In genomic region chr15:102965003-102965891, GRCm38 (mm10) we compare ENCODE assay signal across 31 mouse cellular contexts. TPM values are rescaled to one million over a fixed set of nuclear protein-coding genes. Genes with fewer than 3 reads are reported as not detected.
DNase-seq lines count a peak whose midpoint lies in the region; ATAC-seq and TF ChIP-seq lines count a peak whose summit lies in the region.
"Had no signal": no experiment of that assay in that cellular context is flagged by ENCODE, and none has a peak within 500 bp of the region (broad histone marks: within the 10 kb centered on the region; RNA-seq: fewer than 3 reads in every experiment).

No protein-coding gene starts in this region.

- peak overlapping the region; percentile 79 for H3K9ac ChIP-seq in kidney, embryonic 16.5 days (replicated peaks; ENCODE audit: low read length)
- peak overlapping the region; percentile 62 for H3K9ac ChIP-seq in limb, embryonic 13.5 days
- H3K9ac ChIP-seq in neural tube, embryonic 15.5 days (replicated peaks): peak overlapping the region; percentile 26
- H3K9ac ChIP-seq: hindbrain, embryonic 13.5 days; liver, embryonic 13.5 days; lung, embryonic 14.5 days had no signal

- H3K36me3 ChIP-seq in kidney, embryonic 16.5 days (ENCODE audit: insufficient read depth, low read length): no peaks in the 10 kb centered on the region
- no peaks in the 10 kb centered on the region for H3K36me3 ChIP-seq in limb, embryonic 13.5 days
- no peaks in the 10 kb centered on the region for H3K36me3 ChIP-seq in neural tube, embryonic 15.5 days
- H3K36me3 ChIP-seq: hindbrain, embryonic 13.5 days; liver, embryonic 13.5 days had no signal

- peak overlapping the region; percentile 93 for H3K4me3 ChIP-seq in gastrocnemius, adult 2 months
- peak overlapping the region; percentile 65 for H3K4me3 ChIP-seq in kidney, embryonic 16.5 days (ENCODE audit: low read length)
- peak overlapping the region; percentile 37 for H3K4me3 ChIP-seq in limb, embryonic 13.5 days
- H3K4me3 ChIP-seq in neural tube, embryonic 15.5 days (replicated peaks): peak overlapping the region; percentile 49
- H3K4me3 ChIP-seq: hindbrain, embryonic 13.5 days; liver, embryonic 13.5 days had no signal

- peaks cover 21% of the 10 kb centered on the region; the same call in 1 of the 2 replicates for H3K4me1 ChIP-seq in kidney, embryonic 16.5 days (ENCODE audit: insufficient read depth, low read length)
- H3K4me1 ChIP-seq in limb, embryonic 13.5 days: peaks cover 16% of the 10 kb centered on the region
- peaks cover 35% of the 10 kb centered on the region for H3K4me1 ChIP-seq in neural tube, embryonic 15.5 days

- H3K9me3 ChIP-seq in kidney, embryonic 16.5 days (ENCODE audit: low read length): no peaks in the 10 kb centered on the region
- H3K9me3 ChIP-seq in limb, embryonic 13.5 days: no peaks in the 10 kb centered on the region
- no peaks in the 10 kb centered on the region for H3K9me3 ChIP-seq in neural tube, embryonic 15.5 days (replicated peaks)
- H3K9me3 ChIP-seq: hindbrain, embryonic 13.5 days; liver, embryonic 13.5 days had no signal

- intact Hi-C loops in gastrocnemius, adult 2 months (cut with DNase I): loop anchor here (5.0 kb wide), 1 partner anchor 342 kb away; no protein-coding TSS in a partner anchor

- WGBS in kidney, embryonic 16.5 days: 6% methylated on average over 26 of the region's 26 CpGs
- WGBS in limb, embryonic 13.5 days: 5% methylated on average over 26 of the region's 26 CpGs
- 12% methylated on average over 26 of the region's 26 CpGs for WGBS in neural tube, embryonic 15.5 days

- TF ChIP-seq CTCF in gastrocnemius, adult 2 months (IDR thresholded peaks at IDR 0.05): 0 out of 2 replicates have a peak, but pooled peaks have one; percentile 1

- DNase-seq in gastrocnemius, adult 2 months: peak; percentile 51
- no peak for DNase-seq in gastrocnemius, adult 18-20 months (ENCODE audit: low spot score)
- no peak for DNase-seq in kidney, postnatal 36 days
- no peak for DNase-seq in right cerebral cortex, postnatal 25 days
- DNase-seq in adrenal gland, postnatal 36 days: no peak
- DNase-seq: adrenal gland, postnatal 14 days; cerebellum, adult 11 months; cerebellum, postnatal 10 days; heart, postnatal 10 days; liver, embryonic 13.5 days; lung, embryonic 14.5 days; lung, postnatal 36 days; thymus, postnatal 36 days had no signal

- peak overlapping the region; percentile 99 for H3K27ac ChIP-seq in gastrocnemius, adult 2 months
- peak overlapping the region; percentile 92 for H3K27ac ChIP-seq in kidney, embryonic 16.5 days (ENCODE audit: low read length)
- peak overlapping the region; percentile 75; the same call in 1 of the 2 replicates for H3K27ac ChIP-seq in limb, embryonic 13.5 days
- peak overlapping the region; percentile 67 for H3K27ac ChIP-seq in neural tube, embryonic 15.5 days (replicated peaks)
- H3K27ac ChIP-seq: hindbrain, embryonic 13.5 days; liver, embryonic 13.5 days had no signal

- peaks cover 21% of the 10 kb centered on the region for H3K27me3 ChIP-seq in kidney, embryonic 16.5 days (ENCODE audit: insufficient read depth, low read length)
- H3K27me3 ChIP-seq in limb, embryonic 13.5 days: peaks cover 91% of the 10 kb centered on the region
- H3K27me3 ChIP-seq in neural tube, embryonic 15.5 days (replicated peaks): peaks cover 55% of the 10 kb centered on the region

- ATAC-seq in kidney, embryonic 16.5 days (ENCODE audit: low FRiP score, low TSS enrichment): no peak
- ATAC-seq in limb, embryonic 13.5 days (ENCODE audit: low FRiP score, low read depth): no peak
- ATAC-seq in neural tube, embryonic 15.5 days (ENCODE audit: low FRiP score): no peak
- ATAC-seq: CD4-positive, CD25-positive, alpha-beta regulatory T cell, adult 4 months; inflammation-experienced regulatory T-cells, adult 6 months had no signal

- H3K4me2 ChIP-seq in kidney, embryonic 16.5 days (replicated peaks; ENCODE audit: low read depth, low read length): peak overlapping the region; percentile 84
- peak overlapping the region; percentile 58 for H3K4me2 ChIP-seq in limb, embryonic 13.5 days (replicated peaks)
- peak overlapping the region; percentile 70 for H3K4me2 ChIP-seq in neural tube, embryonic 15.5 days
- H3K4me2 ChIP-seq: heart, embryonic 11.5 days; hindbrain, embryonic 13.5 days; liver, embryonic 13.5 days; lung, embryonic 14.5 days had no signal

RNA-seq across cellular contexts. Expression of gene Hoxc10, which starts 1.3 kb away (rescaled TPM):
- 10 to 100 TPM; 72.4 to 84.8 TPM for total RNA-seq in gastrocnemius, adult 2 months (2021)
- total RNA-seq in gastrocnemius, adult 18-20 months (2021): 10 to 100 TPM; 78.5 to 88.0 TPM
- 49.0 and 54.0 TPM in 2 replicates for polyA plus RNA-seq in kidney, embryonic 16.5 days (2015; fragmentation: Nextera tagmentation; extraction: Ambion mirVana)
- polyA plus RNA-seq in limb, embryonic 13.5 days (2015; fragmentation: Nextera tagmentation; extraction: Ambion mirVana): 11.0 and 11.3 TPM in 2 replicates
- 51.3 and 71.0 TPM in 2 replicates for polyA plus RNA-seq in neural tube, embryonic 15.5 days (2015; fragmentation: Nextera tagmentation; extraction: Ambion mirVana)
- under 1 TPM; 0.17 to 0.20 TPM for total RNA-seq in adrenal gland, postnatal 36 days (2021)
- total RNA-seq: granulocyte monocyte progenitor cell, adult 5-6 weeks; heart, postnatal 10 days; layer of hippocampus, adult 18-20 months; layer of hippocampus, postnatal 25 days; left cerebral cortex, postnatal 14 days; megakaryocyte-erythroid progenitor cell, adult 5-6 weeks; midbrain, postnatal 0 days had no signal
- polyA plus RNA-seq: CD4-positive, CD25-positive, alpha-beta regulatory T cell, adult 4 months; embryonic facial prominence, embryonic 14.5 days; forebrain, embryonic 16.5 days; hindbrain, embryonic 13.5 days; inflammation-experienced regulatory T-cells, adult 6 months; liver, embryonic 13.5 days; lung, embryonic 14.5 days; midbrain, postnatal 0 days; small intestine, adult 2 months had no signal

RNA-seq across cellular contexts. Expression of gene Hoxc5, which starts 2.0 kb away (rescaled TPM):
- 1 to 10 TPM; 2.7 to 2.9 TPM for total RNA-seq in gastrocnemius, adult 2 months (2021)
- total RNA-seq in gastrocnemius, adult 18-20 months (2021): 1 to 10 TPM; 1.5 to 2.1 TPM
- 4.3 and 5.9 TPM in 2 replicates for polyA plus RNA-seq in kidney, embryonic 16.5 days (2015; fragmentation: Nextera tagmentation; extraction: Ambion mirVana)
- polyA plus RNA-seq in limb, embryonic 13.5 days (2015; fragmentation: Nextera tagmentation; extraction: Ambion mirVana): 5.2 and 6.7 TPM in 2 replicates
- polyA plus RNA-seq in neural tube, embryonic 15.5 days (2015; fragmentation: Nextera tagmentation; extraction: Ambion mirVana): 14.6 and 20.7 TPM in 2 replicates
- 1 to 10 TPM; 5.7 to 6.2 TPM for total RNA-seq in adrenal gland, postnatal 36 days (2021)
- total RNA-seq: granulocyte monocyte progenitor cell, adult 5-6 weeks; layer of hippocampus, adult 18-20 months; layer of hippocampus, postnatal 25 days; left cerebral cortex, postnatal 14 days; megakaryocyte-erythroid progenitor cell, adult 5-6 weeks had no signal
- polyA plus RNA-seq: CD4-positive, CD25-positive, alpha-beta regulatory T cell, adult 4 months; forebrain, embryonic 16.5 days; inflammation-experienced regulatory T-cells, adult 6 months; midbrain, postnatal 0 days had no signal

RNA-seq across cellular contexts. Expression of gene Hoxc9, which starts 11.0 kb away (rescaled TPM):
- total RNA-seq in gastrocnemius, adult 2 months (2021): 1 to 10 TPM; 6.7 to 8.3 TPM
- 1 to 10 TPM; 6.8 to 7.4 TPM for total RNA-seq in gastrocnemius, adult 18-20 months (2021)
- polyA plus RNA-seq in kidney, embryonic 16.5 days (2015; fragmentation: Nextera tagmentation; extraction: Ambion mirVana): 7.4 and 9.2 TPM in 2 replicates
- polyA plus RNA-seq in limb, embryonic 13.5 days (2015; fragmentation: Nextera tagmentation; extraction: Ambion mirVana): 1.7 and 2.1 TPM in 2 replicates
- 19.7 and 30.9 TPM in 2 replicates for polyA plus RNA-seq in neural tube, embryonic 15.5 days (2015; fragmentation: Nextera tagmentation; extraction: Ambion mirVana)
- total RNA-seq in adrenal gland, postnatal 36 days (2021): under 1 TPM; 0.72 to 0.96 TPM
- total RNA-seq: granulocyte monocyte progenitor cell, adult 5-6 weeks; heart, postnatal 10 days; layer of hippocampus, adult 18-20 months; layer of hippocampus, postnatal 25 days; left cerebral cortex, postnatal 14 days; megakaryocyte-erythroid progenitor cell, adult 5-6 weeks; midbrain, postnatal 0 days had no signal
- polyA plus RNA-seq: CD4-positive, CD25-positive, alpha-beta regulatory T cell, adult 4 months; embryonic facial prominence, embryonic 14.5 days; forebrain, embryonic 16.5 days; heart, embryonic 11.5 days; inflammation-experienced regulatory T-cells, adult 6 months; liver, embryonic 13.5 days; lung, embryonic 14.5 days; midbrain, postnatal 0 days had no signal

RNA-seq across cellular contexts. Expression of gene Hoxc11, which starts 11.0 kb away (rescaled TPM):
- total RNA-seq in gastrocnemius, adult 2 months (2021): 10 to 100 TPM in 1 of 2 experiments, 1 to 10 TPM in 1; 6.9 to 11.7 TPM
- total RNA-seq in gastrocnemius, adult 18-20 months (2021): 1 to 10 TPM; 6.7 to 8.3 TPM
- 1.2 and 1.6 TPM in 2 replicates for polyA plus RNA-seq in kidney, embryonic 16.5 days (2015; fragmentation: Nextera tagmentation; extraction: Ambion mirVana)
- polyA plus RNA-seq in limb, embryonic 13.5 days (2015; fragmentation: Nextera tagmentation; extraction: Ambion mirVana): 2.1 and 2.6 TPM in 2 replicates
- 2.1 and 5.6 TPM in 2 replicates for polyA plus RNA-seq in neural tube, embryonic 15.5 days (2015; fragmentation: Nextera tagmentation; extraction: Ambion mirVana)
- total RNA-seq in adrenal gland, postnatal 36 days (2021): not detected
- total RNA-seq: adrenal gland, postnatal 14 days; ES-E14; granulocyte monocyte progenitor cell, adult 5-6 weeks; heart, postnatal 10 days; layer of hippocampus, adult 18-20 months; layer of hippocampus, postnatal 25 days; left cerebral cortex, postnatal 14 days; megakaryocyte-erythroid progenitor cell, adult 5-6 weeks; midbrain, postnatal 0 days had no signal
- polyA plus RNA-seq: CD4-positive, CD25-positive, alpha-beta regulatory T cell, adult 4 months; embryonic facial prominence, embryonic 14.5 days; forebrain, embryonic 16.5 days; heart, embryonic 11.5 days; hindbrain, embryonic 13.5 days; inflammation-experienced regulatory T-cells, adult 6 months; liver, embryonic 13.5 days; lung, embryonic 14.5 days; midbrain, postnatal 0 days; small intestine, adult 2 months; testis, adult 2 months had no signal

RNA-seq across cellular contexts. Expression of gene Hoxc8, which starts 25.2 kb away (rescaled TPM):
- 1 to 10 TPM; 1.0 to 2.8 TPM for total RNA-seq in gastrocnemius, adult 2 months (2021)
- total RNA-seq in gastrocnemius, adult 18-20 months (2021): 1 to 10 TPM; 1.3 to 1.9 TPM
- polyA plus RNA-seq in kidney, embryonic 16.5 days (2015; fragmentation: Nextera tagmentation; extraction: Ambion mirVana): 6.6 and 9.2 TPM in 2 replicates
- polyA plus RNA-seq in limb, embryonic 13.5 days (2015; fragmentation: Nextera tagmentation; extraction: Ambion mirVana): 2.7 and 3.0 TPM in 2 replicates
- polyA plus RNA-seq in neural tube, embryonic 15.5 days (2015; fragmentation: Nextera tagmentation; extraction: Ambion mirVana): 56.5 and 108 TPM in 2 replicates
- total RNA-seq in adrenal gland, postnatal 36 days (2021): 10 to 100 TPM; 25.4 to 29.5 TPM
- total RNA-seq: granulocyte monocyte progenitor cell, adult 5-6 weeks; heart, postnatal 10 days; layer of hippocampus, adult 18-20 months; layer of hippocampus, postnatal 25 days; left cerebral cortex, postnatal 14 days; megakaryocyte-erythroid progenitor cell, adult 5-6 weeks; midbrain, postnatal 0 days had no signal
- polyA plus RNA-seq: embryonic facial prominence, embryonic 14.5 days; forebrain, embryonic 16.5 days; lung, embryonic 14.5 days; midbrain, postnatal 0 days had no signal

Comparison
In these comparisons a context has a peak if more than half of its experiments do, and no peak if none do; other contexts are left out.
1. H3K4me3 ChIP-seq: peak in every context shown above with its lines; median percentile 93 in gastrocnemius, adult 2 months; 65 in kidney, embryonic 16.5 days; 49 in neural tube, embryonic 15.5 days; 37 in limb, embryonic 13.5 days.
2. H3K9ac ChIP-seq: peak in every context shown above with its lines; median percentile 79 in kidney, embryonic 16.5 days; 62 in limb, embryonic 13.5 days; 26 in neural tube, embryonic 15.5 days.
3. RNA of gene Hoxc10, which starts 1.3 kb away (total RNA-seq): 78.5 to 88.0 TPM in gastrocnemius, adult 18-20 months and 72.4 to 84.8 TPM in gastrocnemius, adult 2 months; 0.17 to 0.20 TPM in adrenal gland, postnatal 36 days; every median in the first group is over 10 times any median in the second.
4. Peak in every context shown above with its lines, with median percentiles within 50 percentile points of each other: H3K27ac ChIP-seq and H3K4me2 ChIP-seq.